Mouse (Mus musculus) hindbrain, embryonic 11.5 days (tissue): Measurements from ENCODE around the gene Tmem274. TPM values are rescaled to one million over a fixed set of nuclear protein-coding genes. Genes with fewer than 3 reads are reported as not detected.
"Not testable (repeated sequence)": the region's sequence is repeated elsewhere in the genome, so short reads cannot be mapped to it uniquely, and the experiment has no call there.

Source experiments
- ATAC-seq: fragments of 200-750 bp; cut with Nextera tagmentation; 2 replicates; pipeline ENCODE4 v1.8.0; 2017; ENCODE audit warnings: mild to moderate bottlenecking, moderate TSS enrichment, moderate library complexity; ENCODE audit not compliant: low FRiP score
- DNase-seq: peaks from one replicate; pipeline ENCODE4 v3.0.0-alpha.2; 2015; ENCODE audit warnings: low spot score
- H3K27ac ChIP-seq: fragments of 300-500 bp; sonication (generic); 2 replicates; pipeline ENCODE4 v1.5.1; 2014; ENCODE audit warnings: mild to moderate bottlenecking, low read depth, low read length
- H3K27me3 ChIP-seq: fragments of 300-500 bp; sonication (generic); 2 replicates; pipeline ENCODE4 v1.6.1; 2014; ENCODE audit warnings: mild to moderate bottlenecking, low read length, moderate library complexity, mixed read lengths; ENCODE audit not compliant: control insufficient read depth, insufficient read depth
- H3K36me3 ChIP-seq: fragments of 300-500 bp; sonication (generic); 2 replicates; pipeline ENCODE4 v1.6.1; 2014; ENCODE audit warnings: mild to moderate bottlenecking, low read length, moderate library complexity, mixed read lengths; ENCODE audit not compliant: control insufficient read depth, insufficient read depth
- H3K4me1 ChIP-seq: fragments of 300-500 bp; sonication (generic); replicated peaks from 2 replicates; pipeline ENCODE4 v1.6.1; 2014; ENCODE audit warnings: low read length, mixed read lengths; ENCODE audit not compliant: control insufficient read depth, insufficient read depth
- H3K4me2 ChIP-seq: fragments of 300-500 bp; sonication (generic); replicated peaks from 2 replicates; pipeline ENCODE4 v1.6.1; 2014; ENCODE audit warnings: mild to moderate bottlenecking, low read depth, low read length
- H3K4me3 ChIP-seq: fragments of 300-500 bp; sonication (generic); 2 replicates; pipeline ENCODE4 v1.5.1; 2014; ENCODE audit warnings: low read depth, low read length
- H3K9ac ChIP-seq: fragments of 300-500 bp; sonication (generic); 2 replicates; pipeline ENCODE4 v1.6.1; 2014; ENCODE audit warnings: low read depth, low read length
- H3K9me3 ChIP-seq: fragments of 300-500 bp; sonication (generic); 2 replicates; pipeline ENCODE4 v1.6.1; 2016; ENCODE audit warnings: low read length; ENCODE audit not compliant: control insufficient read depth
- WGBS: fragments of 180-500 bp; shearing (Covaris S2); extraction: QIAGEN DNeasy Blood & Tissue Kit; methylation state at CpG from one replicate; pipeline ENCODE4 v1.1.7; 2014; 5-methylcytosine and 5-hydroxymethylcytosine counted together
- polyA plus RNA-seq: library from polyadenylated mRNA; unstranded; fragments of >200 nt; fragmentation: Nextera tagmentation; extraction: Ambion mirVana; gene quantifications from 2 replicates; pipeline ENCODE4 v1.2.1, GENCODE M21; 2014

The Tmem274 gene
- polyA plus RNA-seq, 1 experiment from 2014 or later = not detected

GRCm38 (mm10) chr4:149460475-149460874, 16.7 kb upstream of the Tmem274 start:
- not testable (repeated sequence) for ATAC-seq

GRCm38 (mm10) chr4:149461579-149462304, 15.4 kb upstream of the Tmem274 start:
- ATAC-seq (no peak), DNase-seq (no peak)
- 75% methylated on average over 7 of the region's 7 CpGs for WGBS

More at GRCm38 (mm10) chr4:149460475-149460874, 16.7 kb upstream of the Tmem274 start:
- H3K4me1 ChIP-seq, H3K4me2 ChIP-seq, DNase-seq, H3K9ac ChIP-seq, H3K27ac ChIP-seq, H3K36me3 ChIP-seq, H3K4me3 ChIP-seq, H3K27me3 ChIP-seq, H3K9me3 ChIP-seq: not testable (repeated sequence)
- WGBS = 99% methylated on average over 2 of the region's 2 CpGs

DNA sequence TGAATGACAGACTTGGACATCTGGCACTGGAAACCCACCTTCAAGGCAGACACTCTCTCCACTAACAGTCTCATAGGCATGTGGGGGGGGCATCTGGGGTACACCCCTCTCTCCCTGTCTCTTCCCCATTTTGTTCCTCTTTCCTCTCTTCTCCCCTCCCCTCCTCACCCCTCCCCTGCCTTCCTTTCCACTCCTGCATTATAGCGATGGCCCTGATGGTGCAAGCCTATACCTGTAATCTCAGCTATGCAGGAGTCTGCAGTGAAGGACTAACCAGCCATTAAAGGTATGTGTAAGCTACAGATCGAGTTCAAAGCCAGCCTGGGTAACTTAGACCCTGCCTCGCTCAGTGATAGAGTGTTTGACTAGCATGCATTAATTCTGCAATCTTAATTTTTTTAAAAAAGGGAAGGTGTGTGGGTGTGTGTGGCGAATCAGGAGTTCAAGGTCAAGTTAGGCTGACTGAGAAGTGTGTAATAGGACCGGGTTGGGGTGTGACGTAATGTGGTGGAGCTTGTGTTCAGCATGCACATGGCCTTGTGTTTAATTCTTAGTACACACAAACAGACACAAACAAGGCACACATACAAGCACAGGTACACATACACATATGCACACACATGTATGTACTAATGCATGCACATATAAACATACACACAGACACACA, 14.7 kb upstream of the Tmem274 start:
- no peaks in the 10 kb centered on the region for H3K27me3 ChIP-seq
- no peak overlapping the region for H3K9ac ChIP-seq
- no peaks in the 10 kb centered on the region for H3K9me3 ChIP-seq
- no peak overlapping the region for H3K4me3 ChIP-seq
- WGBS = 87% methylated on average over 6 of the region's 6 CpGs
- H3K4me2 ChIP-seq = no peak overlapping the region
- DNase-seq (no peak), ATAC-seq (no peak)
- H3K27ac ChIP-seq = no peak overlapping the region
- no peaks in the 10 kb centered on the region; the same call in 1 of the 2 replicates for H3K4me1 ChIP-seq
- H3K36me3 ChIP-seq = no peaks in the 10 kb centered on the region

More at GRCm38 (mm10) chr4:149461579-149462304, 15.4 kb upstream of the Tmem274 start:
- Histone ChIP-seq H3K4me3 (no peak overlapping the region), H3K4me2 (no peak overlapping the region), H3K27ac (no peak overlapping the region), H3K27me3 (no peaks in the 10 kb centered on the region), H3K9ac (no peak overlapping the region), H3K4me1 (no peaks in the 10 kb centered on the region; the same call in 1 of the 2 replicates), H3K36me3 (no peaks in the 10 kb centered on the region), H3K9me3 (no peaks in the 10 kb centered on the region)

DNA sequence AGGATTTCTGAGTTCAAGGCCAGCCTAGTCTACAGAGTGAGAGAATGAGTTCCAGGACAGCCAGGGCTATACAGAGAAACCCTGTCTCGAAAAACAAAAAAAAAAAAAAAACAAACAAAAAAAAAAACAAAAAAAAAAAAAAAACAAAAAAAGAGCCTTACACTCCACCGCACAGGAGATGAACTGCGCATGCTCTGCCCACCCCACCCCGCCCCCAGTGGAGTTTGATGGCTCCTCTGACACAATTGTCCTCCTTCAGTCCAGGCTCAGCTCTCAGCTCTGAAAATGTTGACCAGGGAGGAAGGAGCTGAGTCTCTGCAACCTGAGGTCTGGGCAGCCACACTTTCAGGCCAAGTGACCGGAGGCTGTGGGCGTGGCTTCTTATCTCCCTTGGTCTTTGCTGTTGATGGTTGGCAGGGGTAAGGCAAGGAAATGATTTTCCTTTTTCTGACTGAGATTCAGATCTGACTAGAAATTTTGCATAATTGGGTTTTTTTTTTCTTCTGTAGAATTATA, 13.7 kb upstream of the Tmem274 start:
- H3K4me1 ChIP-seq = no peaks in the 10 kb centered on the region; the same call in 1 of the 2 replicates
- H3K36me3 ChIP-seq = no peaks in the 10 kb centered on the region
- H3K27ac ChIP-seq = no peak overlapping the region
- ATAC-seq (no peak), DNase-seq (no peak)
- WGBS = 72% methylated on average over 6 of the region's 6 CpGs
- no peaks in the 10 kb centered on the region for H3K9me3 ChIP-seq
- H3K9ac ChIP-seq = no peak overlapping the region
- H3K4me2 ChIP-seq = no peak overlapping the region
- H3K4me3 ChIP-seq = no peak overlapping the region
- H3K27me3 ChIP-seq = no peaks in the 10 kb centered on the region

DNA sequence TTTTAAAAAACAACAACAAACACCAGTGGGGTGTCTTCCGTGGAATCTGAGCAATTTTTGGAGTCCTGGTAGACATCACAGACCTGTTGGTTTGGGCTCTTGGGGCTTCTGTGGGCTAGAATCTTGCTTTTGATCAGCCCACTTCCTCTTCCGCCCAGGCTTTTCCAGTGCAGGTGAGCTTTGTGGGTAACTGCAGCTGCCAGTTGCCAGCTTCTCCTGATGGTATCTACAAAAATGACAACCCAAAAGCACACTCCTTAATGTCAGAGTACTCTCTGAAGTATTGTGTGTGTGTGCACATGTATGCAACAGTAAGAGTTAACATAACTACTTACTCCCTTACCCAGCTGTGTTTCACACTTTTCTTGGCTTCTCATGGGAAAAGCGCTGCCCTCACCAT, 7.6 kb upstream of the Tmem274 start:
- H3K4me1 ChIP-seq = no peaks in the 10 kb centered on the region
- H3K36me3 ChIP-seq = no peaks in the 10 kb centered on the region; the same call in 1 of the 2 replicates
- no peak overlapping the region for H3K9ac ChIP-seq
- DNase-seq (no peak), ATAC-seq (no peak)
- H3K27ac ChIP-seq = no peak overlapping the region
- H3K4me2 ChIP-seq = no peak overlapping the region
- H3K9me3 ChIP-seq = no peaks in the 10 kb centered on the region
- no peaks in the 10 kb centered on the region for H3K27me3 ChIP-seq
- H3K4me3 ChIP-seq = no peak overlapping the region
- 96% methylated on average over 3 of the region's 3 CpGs for WGBS

GRCm38 (mm10) chr4:149475096-149475495, 2.1 kb upstream of the Tmem274 start:
- Histone ChIP-seq H3K4me1 (no peaks in the 10 kb centered on the region), H3K4me2 (no peak overlapping the region), H3K27me3 (no peaks in the 10 kb centered on the region), H3K9ac (no peak overlapping the region), H3K27ac (no peak overlapping the region), H3K36me3 (no peaks in the 10 kb centered on the region; the same call in 1 of the 2 replicates), H3K9me3 (no peaks in the 10 kb centered on the region), H3K4me3 (no peak overlapping the region)
- no peak for ATAC-seq
- WGBS = 84% methylated on average over 7 of the region's 7 CpGs
- DNase-seq = no peak

DNA sequence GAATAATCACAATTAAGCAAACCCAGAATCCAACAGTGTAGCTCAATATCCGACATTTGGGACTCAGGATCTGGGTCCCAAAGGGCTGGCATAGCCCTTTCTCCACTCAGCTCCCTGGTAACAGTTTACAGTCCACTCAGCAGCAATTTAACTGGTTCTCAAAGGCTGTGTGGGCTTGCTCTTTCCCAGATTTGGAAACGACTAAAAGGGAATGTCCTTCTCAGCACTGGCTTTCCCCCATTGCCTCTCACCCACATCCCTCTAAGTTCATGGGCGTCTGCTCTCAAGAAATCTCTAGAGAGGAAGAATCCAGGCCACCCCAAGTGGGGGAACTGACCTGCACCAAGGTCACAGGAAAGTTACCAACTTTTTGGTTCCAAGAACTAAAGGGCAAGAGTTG, 7.4 kb downstream of the Tmem274 start:
- no peak for DNase-seq
- Histone ChIP-seq H3K27me3 (no peaks in the 10 kb centered on the region), H3K36me3 (no peaks in the 10 kb centered on the region), H3K9me3 (no peaks in the 10 kb centered on the region), H3K4me3 (peak overlapping the region; percentile 76), H3K4me1 (0 out of 2 replicates have a peak, but pooled peaks cover 3% of the 10 kb centered on the region), H3K9ac (peak overlapping the region; percentile 64), H3K27ac (peak overlapping the region; percentile 55), H3K4me2 (peak overlapping the region; percentile 73)
- no peak for ATAC-seq
- 64% methylated on average over 3 of the region's 3 CpGs for WGBS

DNA sequence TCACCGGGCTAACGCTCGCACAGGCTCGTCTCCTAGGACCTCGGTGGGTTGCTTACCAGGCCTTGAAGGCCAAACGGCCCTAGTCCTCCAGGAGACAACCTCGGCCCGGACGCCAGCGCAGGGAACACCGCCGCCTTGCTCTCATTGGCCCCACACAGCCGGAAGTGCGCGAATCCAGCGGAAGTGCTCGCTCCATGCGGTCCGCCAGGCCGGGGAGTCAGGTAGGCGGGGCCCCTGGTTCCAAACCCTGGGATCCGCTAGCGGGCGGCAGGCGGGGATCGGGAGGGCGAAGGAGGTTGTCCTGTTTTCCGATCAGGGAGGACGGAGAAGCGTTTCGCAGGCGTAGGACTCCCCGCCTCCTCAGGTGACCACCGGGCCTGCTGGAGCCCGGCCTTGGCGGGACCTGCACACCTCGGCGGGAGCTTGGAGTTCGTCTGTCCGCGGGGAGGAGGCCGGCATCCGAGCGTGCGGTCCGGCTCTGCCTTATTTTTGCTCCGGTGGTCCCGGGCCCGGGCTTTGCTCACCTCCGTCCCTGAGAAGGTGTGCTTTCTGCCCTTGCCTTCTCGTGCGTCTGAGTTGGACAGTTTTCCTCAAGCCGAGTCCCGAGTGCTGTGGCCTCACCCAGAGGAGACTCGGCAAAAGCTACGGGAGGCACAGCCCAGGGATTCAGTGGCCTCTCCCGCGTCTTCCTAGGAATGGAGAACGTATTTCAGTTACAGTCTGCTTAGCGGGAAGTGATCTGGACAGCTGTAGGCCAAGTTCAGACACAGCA, 8.1 kb downstream of the Tmem274 start, which contains the start of the genes Nmnat1 and Lzic:
TSS of gene Nmnat1 (minus strand) at position 150 of the 772 bp plus-strand sequence.
TSS of gene Lzic (plus strand) at position 177 of the 772 bp plus-strand sequence.
- ATAC-seq = peak; percentile 98
- Histone ChIP-seq H3K27ac (peak within 1 kb of the TSS; percentile 55), H3K4me1 (0 out of 2 replicates have a peak, but pooled peaks cover 3% of the 10 kb centered on the region), H3K4me3 (peak within 1 kb of the TSS; percentile 76), H3K9ac (peak within 1 kb of the TSS; percentile 64), H3K36me3 (no peaks in the 10 kb centered on the region), H3K4me2 (peak within 1 kb of the TSS; percentile 73), H3K27me3 (no peaks in the 10 kb centered on the region), H3K9me3 (no peaks in the 10 kb centered on the region)
- DNase-seq = peak; percentile 95
- under 1% methylated on average over 60 of the region's 60 CpGs for WGBS
